Comparison of ENCODE assay signal across 8 mouse cellular contexts in genomic region chr12:111037241-111038180, GRCm38 (mm10). TPM values are rescaled to one million over a fixed set of nuclear protein-coding genes. Genes with fewer than 3 reads are reported as not detected.
DNase-seq lines count a peak whose midpoint lies in the region; ATAC-seq lines count a peak whose summit lies in the region.

No protein-coding gene starts in this region.

- ATAC-seq in frontal cortex, adult (ENCODE audit: low TSS enrichment), result no peak
- no peak for ATAC-seq in embryonic facial prominence, embryonic 13.5 days (ENCODE audit: insufficient number of reproducible peaks, insufficient read depth, low FRiP score, low TSS enrichment, low read depth)
- no peak for ATAC-seq in limb, embryonic 11.5 days (ENCODE audit: insufficient number of reproducible peaks, low FRiP score, low TSS enrichment, low read depth)
- ATAC-seq in midbrain, embryonic 15.5 days (replicated peaks), result no peak

- WGBS in embryonic facial prominence, embryonic 13.5 days, result 54% methylated on average over 18 of the region's 18 CpGs
- WGBS in limb, embryonic 11.5 days, result 52% methylated on average over 18 of the region's 18 CpGs
- 58% methylated on average over 18 of the region's 18 CpGs for WGBS in midbrain, embryonic 15.5 days

- peak overlapping the region; percentile 88 for H3K4me2 ChIP-seq in embryonic facial prominence, embryonic 13.5 days
- peak overlapping the region; percentile 91 for H3K4me2 ChIP-seq in limb, embryonic 11.5 days (ENCODE audit: low read depth, severe bottlenecking)
- peak overlapping the region; percentile 94 for H3K4me2 ChIP-seq in midbrain, embryonic 15.5 days

- H3K9me3 ChIP-seq in embryonic facial prominence, embryonic 13.5 days, result no peaks in the 10 kb centered on the region
- no peaks in the 10 kb centered on the region for H3K9me3 ChIP-seq in limb, embryonic 11.5 days (ENCODE audit: control insufficient read depth, low read length)
- no peaks in the 10 kb centered on the region for H3K9me3 ChIP-seq in midbrain, embryonic 15.5 days

- peak overlapping the region; percentile 95 for H3K9ac ChIP-seq in embryonic facial prominence, embryonic 13.5 days
- H3K9ac ChIP-seq in limb, embryonic 11.5 days (ENCODE audit: low read length), result peak overlapping the region; percentile 92
- peak overlapping the region; percentile 69 for H3K9ac ChIP-seq in midbrain, embryonic 15.5 days

- DNase-seq in frontal cortex, postnatal 10 days (ENCODE audit: low spot score in 2 of 2), result peak; percentile 25 to 33
- peak; percentile 70 to 86 for DNase-seq in adrenal gland, adult (ENCODE audit: inconsistent age in 2 of 2, low spot score in 1 of 2)
- peak; percentile 58 for DNase-seq in heart, postnatal 4 days
- DNase-seq in limb, embryonic 11.5 days (ENCODE audit: low spot score), result peak; percentile 49
- peak; percentile 8 to 26 for DNase-seq in thymus, postnatal 36 days

- H3K27me3 ChIP-seq in embryonic facial prominence, embryonic 13.5 days, result no peaks in the 10 kb centered on the region
- H3K27me3 ChIP-seq in limb, embryonic 11.5 days (ENCODE audit: control insufficient read depth, insufficient read depth, low read length), result no peaks in the 10 kb centered on the region
- no peaks in the 10 kb centered on the region for H3K27me3 ChIP-seq in midbrain, embryonic 15.5 days (replicated peaks)

- H3K36me3 ChIP-seq in embryonic facial prominence, embryonic 13.5 days, result peaks cover 3% of the 10 kb centered on the region
- peaks cover 3% of the 10 kb centered on the region; the same call in 1 of the 2 replicates for H3K36me3 ChIP-seq in limb, embryonic 11.5 days (ENCODE audit: control insufficient read depth, insufficient read depth, low read length)
- no peaks in the 10 kb centered on the region for H3K36me3 ChIP-seq in midbrain, embryonic 15.5 days (replicated peaks)

- H3K4me1 ChIP-seq in embryonic facial prominence, embryonic 13.5 days, result peaks cover 27% of the 10 kb centered on the region
- 0 out of 2 replicates have a peak, but pooled peaks cover 6% of the 10 kb centered on the region for H3K4me1 ChIP-seq in limb, embryonic 11.5 days (ENCODE audit: control insufficient read depth, insufficient read depth, low read length)
- peaks cover 20% of the 10 kb centered on the region for H3K4me1 ChIP-seq in midbrain, embryonic 15.5 days

- H3K27ac ChIP-seq in embryonic facial prominence, embryonic 13.5 days, result peak overlapping the region; percentile 99
- peak overlapping the region; percentile 98; the same call in 1 of the 2 replicates for H3K27ac ChIP-seq in limb, embryonic 11.5 days (replicated peaks; ENCODE audit: low read depth, low read length)
- H3K27ac ChIP-seq in midbrain, embryonic 15.5 days, result peak overlapping the region; percentile 99

- H3K4me3 ChIP-seq in embryonic facial prominence, embryonic 13.5 days, result peak overlapping the region; percentile 98
- H3K4me3 ChIP-seq in limb, embryonic 11.5 days (ENCODE audit: low read depth, low read length), result peak overlapping the region; percentile 98
- H3K4me3 ChIP-seq in midbrain, embryonic 15.5 days, result peak overlapping the region; percentile 90

RNA-seq across cellular contexts. Expression of gene Rcor1, which starts 1.6 kb away (rescaled TPM):
- polyA plus RNA-seq in embryonic facial prominence, embryonic 13.5 days (2015; fragmentation: Nextera tagmentation; extraction: Ambion mirVana), result 11.6 and 14.2 TPM in 2 replicates
- total RNA-seq in heart, postnatal 4 days (2021), result 10 to 100 TPM; 26.0 to 26.8 TPM
- 15.1 and 17.9 TPM in 2 replicates for polyA plus RNA-seq in limb, embryonic 11.5 days (2014; fragmentation: Nextera tagmentation; extraction: Ambion mirVana)
- polyA plus RNA-seq in midbrain, embryonic 15.5 days (2015; fragmentation: Nextera tagmentation; extraction: Ambion mirVana), result 4.7 and 5.1 TPM in 2 replicates

RNA-seq across cellular contexts. Expression of gene Ankrd9, which starts 58.7 kb away (rescaled TPM):
- polyA plus RNA-seq in embryonic facial prominence, embryonic 13.5 days (2015; fragmentation: Nextera tagmentation; extraction: Ambion mirVana), result 16.4 and 16.8 TPM in 2 replicates
- 10 to 100 TPM; 22.4 to 28.0 TPM for total RNA-seq in heart, postnatal 4 days (2021)
- 12.5 and 14.5 TPM in 2 replicates for polyA plus RNA-seq in limb, embryonic 11.5 days (2014; fragmentation: Nextera tagmentation; extraction: Ambion mirVana)
- 8.0 and 8.3 TPM in 2 replicates for polyA plus RNA-seq in midbrain, embryonic 15.5 days (2015; fragmentation: Nextera tagmentation; extraction: Ambion mirVana)

Comparison
In these comparisons a context has a peak if more than half of its experiments do, and no peak if none do; other contexts are left out.
1. DNase-seq: peak in every context shown above with its lines; median percentile 78 in adrenal gland, adult; 58 in heart, postnatal 4 days; 49 in limb, embryonic 11.5 days; 29 in frontal cortex, postnatal 10 days; 17 in thymus, postnatal 36 days.